Mouse (Mus musculus) c-Kit-negative CD71-positive TER-119-positive erythroid progenitor cells, embryonic 14.5 days (primary cell): ENCODE data around the gene Mul1.
"Not testable (repeated sequence)": the region's sequence is repeated elsewhere in the genome, so short reads cannot be mapped to it uniquely, and the experiment has no call there.

Experiments used
- DNase-seq: peaks from one replicate; pipeline ENCODE4 v3.0.0-alpha.2; 2013; ENCODE audit warnings: low read depth, low spot score

The Mul1 gene

DNA sequence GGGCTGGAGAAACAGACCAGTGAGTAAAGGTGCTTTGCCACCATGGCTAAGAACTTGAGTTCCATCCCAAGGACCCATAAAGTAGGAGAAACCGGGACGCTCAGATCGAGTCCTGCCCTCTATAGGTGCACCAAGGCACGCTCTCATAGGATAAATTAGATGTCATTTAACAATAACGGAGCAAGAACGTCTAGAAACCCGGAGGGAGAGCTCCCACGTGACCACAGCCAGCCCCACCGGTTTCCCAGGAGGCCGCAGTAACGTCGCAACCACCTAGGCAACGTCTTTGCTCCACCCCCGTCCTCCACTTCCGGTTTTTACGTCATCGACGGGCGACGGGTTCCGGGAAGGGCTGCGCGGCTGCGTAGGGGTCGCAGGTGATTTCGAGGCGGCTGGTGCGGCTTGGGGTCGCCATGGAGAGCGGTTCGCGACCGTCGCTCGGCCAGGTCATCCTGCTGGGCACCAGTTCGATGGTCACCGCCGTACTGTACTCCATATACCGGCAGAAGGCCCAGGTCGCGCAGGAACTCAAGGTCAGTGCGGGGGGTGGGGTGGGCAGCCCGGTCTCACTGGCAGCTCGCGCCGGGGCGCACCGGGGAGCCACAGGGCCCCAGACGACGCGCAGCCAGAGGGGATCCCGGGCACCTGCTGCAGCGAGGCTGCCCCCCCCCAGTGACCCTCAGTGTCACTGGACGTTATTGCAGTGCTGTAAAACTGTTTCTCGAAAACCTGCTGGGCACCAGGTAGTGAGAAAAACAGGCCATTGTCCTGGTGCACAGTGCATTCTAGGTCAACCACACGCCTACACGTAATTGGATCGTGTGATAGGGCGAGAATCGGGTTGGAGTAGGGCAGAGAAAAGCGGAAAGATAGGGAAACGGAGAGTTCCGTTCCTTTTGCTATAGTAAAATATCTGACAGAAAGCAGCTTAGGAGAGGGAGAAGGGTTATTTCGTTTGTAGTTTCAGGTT, at the start of gene Mul1:
Mul1 (plus strand) TSS at position 325 of the 970 bp plus-strand sequence.
- peak; percentile 78 for DNase-seq

DNA sequence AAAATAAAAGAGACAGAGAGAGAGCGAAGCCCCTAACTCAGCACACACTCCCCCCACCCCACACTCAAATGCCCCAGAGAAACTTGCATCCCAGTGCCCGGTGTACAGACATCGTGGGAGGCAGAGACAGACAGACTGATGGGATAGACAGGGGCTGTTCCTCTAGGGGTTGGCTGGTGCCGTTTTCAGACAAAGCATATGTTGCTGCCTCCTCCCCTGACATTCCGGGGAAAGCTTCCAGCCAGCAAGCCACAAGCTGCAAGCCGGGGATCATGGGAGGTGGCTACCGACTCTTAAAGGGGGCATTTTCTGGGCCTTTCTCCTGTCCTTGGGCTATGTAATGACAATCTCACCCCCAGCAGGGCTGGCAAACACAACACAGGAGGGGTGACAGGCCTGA, 40.8 kb upstream of the Mul1 start:
- DNase-seq: no peak

GRCm38 (mm10) chr4:138395087-138395970, 39.1 kb upstream of the Mul1 start:
- no peak for DNase-seq

DNA sequence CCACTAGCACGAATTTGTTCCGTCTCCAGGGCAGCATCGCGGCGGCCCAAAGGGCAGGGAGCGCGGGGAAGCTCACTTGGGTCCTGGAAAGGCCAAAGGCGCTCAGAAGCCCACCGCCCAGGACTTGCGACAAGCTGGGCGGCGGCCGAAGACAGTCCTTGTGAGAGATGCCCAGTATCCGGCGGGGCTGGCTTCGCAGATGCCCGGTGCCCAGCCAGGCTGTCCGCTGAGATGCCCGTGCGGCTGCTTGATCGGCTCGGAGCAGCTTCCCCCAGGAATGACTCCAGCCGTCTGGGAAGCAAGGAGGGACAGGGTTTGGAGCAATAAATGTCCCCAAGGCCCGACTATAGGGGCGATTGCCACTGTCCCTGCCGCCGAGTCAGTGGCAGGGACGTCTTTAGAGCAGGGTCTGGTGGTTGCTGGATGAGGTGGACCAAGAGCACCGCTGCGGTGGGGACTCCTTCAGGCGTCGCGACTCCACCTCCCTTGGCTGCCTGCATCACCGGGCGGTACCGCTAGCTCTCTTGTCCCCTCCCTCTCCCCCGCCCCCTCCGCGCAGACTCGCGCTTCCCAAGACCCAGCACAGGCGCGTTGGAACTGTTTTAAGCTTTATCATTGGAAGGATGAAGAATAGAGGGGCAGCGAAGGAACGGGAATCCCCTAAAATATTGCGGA, 38.4 kb upstream of the Mul1 start, which contains the start of gene Fam43b:
Fam43b (minus strand) TSS at position 558 of the 675 bp plus-strand sequence.
- DNase-seq: no peak

DNA sequence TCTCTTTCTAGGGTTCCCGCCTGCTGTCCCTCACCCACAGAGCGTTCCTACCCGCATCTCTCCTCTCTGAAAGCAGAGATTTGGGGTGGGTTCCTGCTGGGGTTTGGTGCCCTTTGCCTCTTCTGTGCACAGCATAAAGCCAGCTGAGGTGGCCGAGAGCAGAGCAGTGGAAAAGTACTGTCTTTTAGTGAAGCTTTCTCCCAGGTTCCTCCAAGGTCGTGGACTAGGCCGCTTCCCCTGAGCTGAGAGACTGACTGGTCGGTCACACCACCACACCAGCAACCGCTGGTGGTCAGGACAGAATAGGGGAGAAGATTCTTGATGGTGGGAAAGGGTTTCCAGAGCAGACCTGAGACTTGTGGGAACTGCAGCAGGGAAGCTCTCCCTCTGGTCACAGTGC, 37.8 kb upstream of the Mul1 start:
- DNase-seq: no peak

GRCm38 (mm10) chr4:138404806-138405205, 29.7 kb upstream of the Mul1 start:
- peak; percentile 0 for DNase-seq

GRCm38 (mm10) chr4:138407479-138408194, 26.8 kb upstream of the Mul1 start:
- no peak for DNase-seq

- DNase-seq: no peak
Measured at GRCm38 (mm10) chr4:138411011-138411410, 23.5 kb upstream of the Mul1 start.

DNA sequence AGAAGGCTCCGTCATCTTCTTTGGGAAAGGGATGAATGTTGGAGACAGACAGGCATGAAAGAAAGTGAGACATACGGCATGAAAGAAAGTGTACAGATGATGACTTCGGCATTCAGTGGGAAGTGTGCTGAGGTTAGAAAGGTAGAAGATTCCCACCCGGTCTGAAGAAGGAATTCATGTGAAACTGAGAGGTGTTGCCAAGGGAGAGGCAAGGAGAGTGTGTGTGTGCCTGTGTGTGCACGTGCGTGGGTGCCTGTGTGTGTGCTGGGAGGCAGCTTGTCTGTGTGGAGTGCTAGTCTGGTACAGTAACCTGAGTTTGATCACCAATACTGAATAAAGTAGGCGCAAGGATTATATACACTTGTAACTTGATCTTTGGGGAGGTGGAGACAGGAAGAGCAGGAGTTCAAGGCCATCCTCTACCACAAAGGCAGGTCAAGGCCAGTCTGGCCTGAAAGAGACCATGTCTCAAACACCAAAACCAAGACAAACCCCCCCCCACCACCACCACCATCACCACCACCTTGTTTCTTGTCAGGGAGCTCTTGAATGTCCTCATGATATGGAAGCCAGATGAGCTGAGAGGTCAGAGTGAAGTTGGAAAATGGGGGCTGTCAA, 22.9 kb upstream of the Mul1 start:
- DNase-seq: no peak

DNA sequence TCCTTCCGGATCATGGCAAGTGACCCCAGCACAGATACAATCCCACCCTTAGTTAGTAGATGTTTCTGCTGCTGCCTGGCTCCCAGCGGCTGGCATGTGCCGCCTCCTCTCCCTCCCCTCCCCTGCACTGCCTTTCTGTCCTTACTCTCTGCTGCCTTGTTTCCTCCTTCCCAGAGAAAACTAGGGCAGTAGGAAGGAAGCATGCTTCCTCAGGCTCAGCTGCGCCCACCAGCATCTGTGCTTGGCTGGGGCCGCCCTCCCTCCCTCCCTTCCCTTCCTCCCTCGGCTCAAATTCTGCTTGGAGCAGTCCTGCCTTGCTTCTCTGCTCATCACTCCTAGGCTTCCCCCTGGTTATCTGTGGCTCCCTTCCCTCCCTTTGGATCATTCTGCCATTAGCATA, 19.7 kb upstream of the Mul1 start:
- DNase-seq: no peak

- no peak for DNase-seq
Measured at GRCm38 (mm10) chr4:138415991-138416390, 18.5 kb upstream of the Mul1 start.

- no peak for DNase-seq
Measured at GRCm38 (mm10) chr4:138416414-138416813, 18.1 kb upstream of the Mul1 start.

DNA sequence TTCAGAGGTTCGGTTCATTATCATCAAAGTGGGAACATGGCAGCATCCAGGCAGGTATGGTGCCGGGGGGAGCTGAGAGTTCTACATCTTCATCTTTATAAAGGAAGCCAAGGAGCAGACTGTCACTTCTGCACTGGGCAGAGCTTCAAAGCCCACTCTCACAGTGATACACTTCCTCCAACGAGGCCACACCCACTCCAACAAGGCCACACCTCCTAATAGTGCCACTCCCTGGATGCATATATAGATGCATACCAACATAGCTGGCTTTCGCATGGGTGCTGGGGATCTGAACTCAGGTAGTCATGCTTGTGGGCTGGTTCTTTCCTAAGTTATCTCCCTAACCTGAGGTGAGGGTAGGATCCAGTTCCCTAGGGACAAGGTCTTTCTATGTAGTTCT, 16.6 kb upstream of the Mul1 start:
- no peak for DNase-seq

- DNase-seq: no peak
Measured at GRCm38 (mm10) chr4:138418340-138418957, 16.0 kb upstream of the Mul1 start.

GRCm38 (mm10) chr4:138425028-138425427, 9.4 kb upstream of the Mul1 start:
- no peak for DNase-seq

- DNase-seq: not testable (repeated sequence)
Measured at GRCm38 (mm10) chr4:138425604-138426003, 8.9 kb upstream of the Mul1 start.

DNA sequence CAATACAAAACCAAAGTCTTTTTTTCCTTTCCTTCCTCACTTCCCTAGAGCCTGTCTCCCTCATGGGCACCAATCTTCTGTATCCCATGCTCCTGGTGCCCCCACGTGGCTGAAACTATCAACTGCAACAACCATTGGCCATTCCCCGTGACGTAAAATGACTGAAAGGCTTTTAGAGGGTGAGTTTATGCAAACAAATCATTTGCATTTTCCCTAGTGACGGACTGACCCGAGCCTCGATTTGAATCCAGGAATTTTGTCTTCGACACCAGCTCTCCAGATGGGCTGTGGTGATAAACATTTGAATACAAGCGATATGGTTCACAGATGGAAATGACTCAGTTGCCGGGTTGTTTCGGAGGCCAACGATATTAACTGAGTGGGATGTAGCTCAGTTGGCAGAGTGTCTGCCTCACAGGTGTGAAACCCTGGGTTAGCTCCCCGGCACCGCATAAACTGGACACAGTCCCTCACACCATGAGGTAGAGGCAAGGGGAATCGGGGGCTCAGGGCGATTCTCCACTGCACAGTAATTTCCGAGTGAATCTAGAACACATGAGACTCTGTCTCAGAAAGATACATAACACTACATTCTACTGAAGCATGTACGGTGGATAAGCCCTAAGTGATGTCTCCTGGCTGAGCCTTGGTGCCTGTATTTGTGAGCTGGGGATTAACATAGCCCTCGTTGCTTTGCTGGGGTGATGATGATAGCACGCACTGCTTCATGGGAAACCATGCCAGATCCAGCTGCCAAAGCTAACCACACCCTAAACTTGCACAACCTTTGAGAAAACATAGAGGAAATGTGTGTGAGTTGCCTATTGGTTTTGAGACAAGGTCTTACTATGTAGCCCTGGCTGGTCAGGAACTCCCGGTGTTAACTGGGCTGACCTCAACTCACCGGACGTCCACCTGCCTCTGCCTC, 7.4 kb upstream of the Mul1 start:
- peak; percentile 11 for DNase-seq

DNA sequence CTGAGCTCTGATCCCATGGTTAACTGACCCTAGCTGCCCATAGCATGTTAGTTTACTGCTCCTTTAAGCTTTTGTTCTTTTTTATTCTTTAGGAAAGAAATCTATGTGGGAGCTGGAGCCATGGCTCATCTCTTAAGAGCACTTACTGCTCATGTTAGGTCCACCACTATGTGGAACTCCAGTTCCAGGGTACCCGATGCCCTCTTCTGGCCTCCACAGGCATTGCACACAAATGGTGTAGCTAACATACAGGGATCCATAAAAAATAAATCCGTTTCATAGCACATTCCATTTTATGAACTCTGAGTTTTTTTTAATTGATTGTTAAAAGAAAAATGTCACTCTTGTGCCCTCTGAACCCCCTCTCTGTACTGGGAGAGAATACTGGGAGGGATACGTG, 4.7 kb upstream of the Mul1 start:
- DNase-seq: no peak

GRCm38 (mm10) chr4:138431340-138431739, 3.1 kb upstream of the Mul1 start:
- no peak for DNase-seq
